In genomic region chr3:102169197-102169905, GRCm38 (mm10) we compare ENCODE assay signal across 8 mouse cellular contexts. TPM values are rescaled to one million over a fixed set of nuclear protein-coding genes. Genes with fewer than 3 reads are reported as not detected.
DNase-seq lines count a peak whose midpoint lies in the region; ATAC-seq and TF ChIP-seq lines count a peak whose summit lies in the region.

No protein-coding gene starts in this region.

- H3K36me3 ChIP-seq in ES-E14 (ENCODE audit: control insufficient read depth, insufficient read depth, low read length, poor library complexity, severe bottlenecking), result peaks cover 3% of the 10 kb centered on the region; the same call in 1 of the 2 replicates
- H3K36me3 ChIP-seq in hindbrain, embryonic 15.5 days, result no peaks in the 10 kb centered on the region

- no peaks in the 10 kb centered on the region; the same call in 1 of the 2 replicates for H3K27me3 ChIP-seq in hindbrain, embryonic 15.5 days

- no peaks in the 10 kb centered on the region for H3K9me3 ChIP-seq in ES-E14 (ENCODE audit: control insufficient read depth, insufficient read depth, low read depth, low read length)
- H3K9me3 ChIP-seq in hindbrain, embryonic 15.5 days, result no peaks in the 10 kb centered on the region

- H3K4me1 ChIP-seq in ES-E14 (ENCODE audit: control insufficient read depth in 2 of 2, insufficient read depth in 2 of 2, low read length in 2 of 2, poor library complexity in 1 of 2), result peaks cover 19% of the 10 kb centered on the region in 2 experiments
- peaks cover 33% of the 10 kb centered on the region for H3K4me1 ChIP-seq in hindbrain, embryonic 15.5 days (replicated peaks)

- in situ Hi-C loops in ES-E14 (cut with MboI; ENCODE audit: low sequenced_read_pairs in 2 of 2, unreplicated experiment in 2 of 2), result no loop called here

- peak overlapping the region; percentile 23; the same call in 1 of the 2 replicates for H3K9ac ChIP-seq in ES-E14 (ENCODE audit: insufficient read depth, low read depth, low read length, poor library complexity, severe bottlenecking)
- H3K9ac ChIP-seq in hindbrain, embryonic 15.5 days, result no peak overlapping the region

- no peak overlapping the region for H3K4me2 ChIP-seq in hindbrain, embryonic 15.5 days

- DNase-seq in ES-E14 (ENCODE audit: low read depth, low spot score), result no peak
- DNase-seq in brain, embryonic 18.5 days (ENCODE audit: low read depth, low spot score), result peak; percentile 87
- DNase-seq in frontal cortex, postnatal 25 days (ENCODE audit: low spot score in 2 of 2), result peak; percentile 86 to 89
- peak; percentile 83 to 93 for DNase-seq in layer of hippocampus, postnatal 25 days (ENCODE audit: extremely low spot score in 1 of 2, low spot score in 1 of 2)
- DNase-seq in lung, postnatal 25 days (ENCODE audit: low spot score), result peak; percentile 91
- peak; percentile 21 to 29 for DNase-seq in spleen, adult 18-20 months
- no peak for DNase-seq in thymus, postnatal 10 days (ENCODE audit: low spot score in 2 of 2)

- 34% methylated on average over 13 of the region's 13 CpGs for WGBS in hindbrain, embryonic 15.5 days

- peak overlapping the region; percentile 50 for H3K27ac ChIP-seq in ES-E14 (ENCODE audit: insufficient read depth, low read depth, low read length, poor library complexity, severe bottlenecking)
- H3K27ac ChIP-seq in hindbrain, embryonic 15.5 days (replicated peaks), result peak overlapping the region; percentile 74

- peak; percentile 90 for ATAC-seq in hindbrain, embryonic 15.5 days (ENCODE audit: low FRiP score, low read depth)

- no peak overlapping the region for H3K4me3 ChIP-seq in ES-E14 (ENCODE audit: insufficient read depth in 1 of 2, low read depth in 1 of 2, low read length in 2 of 2, poor library complexity in 1 of 2, severe bottlenecking in 1 of 2)
- H3K4me3 ChIP-seq in hindbrain, embryonic 15.5 days, result no peak overlapping the region

TF ChIP-seq in ES-E14, 5 proteins besides CTCF, POLR2A, EP300 and RAD21:
- no peak for TF ChIP-seq MAFK (IDR thresholded peaks at IDR 0.05; ENCODE audit: insufficient read depth, low read depth, low read length)
- no peak for TF ChIP-seq HCFC1 (IDR thresholded peaks at IDR 0.05; ENCODE audit: borderline replicate concordance, insufficient read depth, low read length)
- TF ChIP-seq ZC3H11A (IDR thresholded peaks at IDR 0.05; ENCODE audit: borderline replicate concordance, low read depth, low read length), result no peak
- TF ChIP-seq ZNF384 (IDR thresholded peaks at IDR 0.05; ENCODE audit: low read depth, low read length), result no peak

RNA-seq across cellular contexts. Expression of gene Vangl1, which starts 35.1 kb away (rescaled TPM):
- 119 and 167 TPM in 2 replicates for total RNA-seq in ES-E14 (2012; rRNA removed)
- 9.1 and 9.5 TPM in 2 replicates for polyA plus RNA-seq in hindbrain, embryonic 15.5 days (2015; fragmentation: Nextera tagmentation; extraction: Ambion mirVana)
- 1 to 10 TPM; 5.3 to 8.0 TPM for total RNA-seq in layer of hippocampus, postnatal 25 days (2021)

Comparison
In these comparisons a context has a peak if more than half of its experiments do, and no peak if none do; other contexts are left out.
1. DNase-seq: peak in brain, embryonic 18.5 days (single experiment), frontal cortex, postnatal 25 days (2 of 2), layer of hippocampus, postnatal 25 days (2 of 2), lung, postnatal 25 days (single experiment) and spleen, adult 18-20 months (2 of 2); none in ES-E14 (single experiment) and thymus, postnatal 10 days (0 of 2).
2. RNA of gene Vangl1, which starts 35.1 kb away (total RNA-seq): 119 to 167 TPM in ES-E14; 5.3 to 8.0 TPM in layer of hippocampus, postnatal 25 days; every median in the first group is over 10 times any median in the second.